Mouse (Mus musculus) thymus, adult 2 months (tissue): ENCODE measurements around the gene Ctsc.

Experiments used
- CTCF ChIP-seq: fragments of 200-500 bp; IDR thresholded peaks from 2 replicates; pipeline ENCODE4 v1.5.1; 2012; ENCODE audit warnings: mild to moderate bottlenecking, control low read depth, low read length, moderate library complexity, borderline replicate concordance; ENCODE audit not compliant: control insufficient read depth, poor library complexity, insufficient read depth; ENCODE audit errors: extremely low read depth
- POLR2A ChIP-seq: fragments of 200-500 bp; IDR thresholded peaks from 2 replicates; pipeline ENCODE4 v1.6.1; 2012; ENCODE audit warnings: mild to moderate bottlenecking, low read length, control low read depth, moderate library complexity; ENCODE audit not compliant: control insufficient read depth, poor library complexity, insufficient read depth; ENCODE audit errors: extremely low read depth

GRCm38 (mm10) chr7:88327495-88327894, 49.6 kb downstream of the Ctsc start:
- TF ChIP-seq POLR2A (no peak), CTCF (no peak)
